Mouse (Mus musculus) CH12.LX (cell line): ENCODE results near the gene Gpr3. TPM values are rescaled to one million over a fixed set of nuclear protein-coding genes. Genes with fewer than 3 reads are reported as not detected.

ENCODE experiments used
- DNase-seq: peaks from one replicate; pipeline ENCODE4 v3.0.0-alpha.2; 2013; ENCODE audit errors: extremely low read depth
- H3K27ac ChIP-seq: 2 replicates; pipeline ENCODE4 v1.5.1; 2012; ENCODE audit warnings: low read depth, mild to moderate bottlenecking, control low read depth, moderate library complexity; ENCODE audit not compliant: insufficient read depth
- H3K27me3 ChIP-seq: replicated peaks from 2 replicates; pipeline ENCODE3; 2012; ENCODE audit warnings: inconsistent platforms
- H3K36me3 ChIP-seq, 2 experiments: replicated peaks in 1 of 2; 2 replicates each; pipeline versions ENCODE3 to v1.6.1; 2012; ENCODE audit warnings: inconsistent platforms in 1 of 2, low read length in 1 of 2, mild to moderate bottlenecking in 1 of 2, mixed read lengths in 1 of 2, moderate library complexity in 1 of 2; ENCODE audit not compliant: control insufficient read depth in 1 of 2, insufficient read depth in 1 of 2
- H3K4me1 ChIP-seq, 2 experiments: 2 replicates each; pipeline ENCODE4 v1.6.1; 2012; ENCODE audit warnings: inconsistent platforms in 1 of 2, moderate library complexity in 1 of 2; ENCODE audit not compliant: insufficient read depth in 2 of 2, control insufficient read depth in 1 of 2
- H3K4me2 ChIP-seq: 2 replicates; pipeline ENCODE4 v1.6.1; 2012; ENCODE audit warnings: low read depth, mild to moderate bottlenecking, control low read depth; ENCODE audit not compliant: poor library complexity, insufficient read depth, severe bottlenecking
- H3K4me3 ChIP-seq, 3 experiments: fragments of 150-350 bp in 1 of 3; sonication (generic) in 1 of 3; replicated peaks in 1 of 3; 2 replicates each; pipeline versions ENCODE3 to v1.5.1; 2011 to 2012; ENCODE audit warnings: low read depth in 2 of 3, low read length in 2 of 3, mild to moderate bottlenecking in 2 of 3, moderate library complexity in 2 of 3, control low read depth in 1 of 3, improper control_type of control experiment in 1 of 3, inconsistent platforms in 1 of 3, mixed read lengths in 1 of 3; ENCODE audit not compliant: poor library complexity in 1 of 3
- H3K79me2 ChIP-seq: replicated peaks from 2 replicates; pipeline ENCODE4 v1.6.1; 2012; ENCODE audit warnings: mild to moderate bottlenecking, moderate library complexity; ENCODE audit not compliant: control insufficient read depth, poor library complexity, insufficient read depth, severe bottlenecking; ENCODE audit errors: extremely low read depth
- H3K9ac ChIP-seq: 2 replicates; pipeline ENCODE4 v1.6.1; 2012; ENCODE audit warnings: low read depth, mild to moderate bottlenecking, control low read depth, moderate library complexity; ENCODE audit not compliant: insufficient read depth
- H3K9me3 ChIP-seq: replicated peaks from 2 replicates; pipeline ENCODE3; 2012; ENCODE audit warnings: low read length, inconsistent platforms, mixed read lengths
- BHLHE40 ChIP-seq: IDR thresholded peaks from 2 replicates; pipeline ENCODE4 v1.6.1; 2011; ENCODE audit warnings: mild to moderate bottlenecking, low read depth, low read length, improper control_type of control experiment
- CHD2 ChIP-seq: IDR thresholded peaks from 2 replicates; pipeline ENCODE4 v1.6.1; 2011; ENCODE audit warnings: low read length, improper control_type of control experiment
- CTCF ChIP-seq, 2 experiments: IDR thresholded peaks in 1 of 2; conservative IDR thresholded peaks in 1 of 2; 2 replicates each; pipeline ENCODE4 v1.5.1; 2011 to 2012; ENCODE audit warnings: low read depth in 2 of 2, low read length in 2 of 2, improper control_type of control experiment in 1 of 2, inconsistent platforms in 1 of 2, mild to moderate bottlenecking in 1 of 2, moderate library complexity in 1 of 2
- E2F4 ChIP-seq: IDR thresholded peaks from 2 replicates; pipeline ENCODE4 v1.6.1; 2011; ENCODE audit warnings: low read depth, low read length, improper control_type of control experiment; ENCODE audit not compliant: insufficient replicate concordance
- ELF1 ChIP-seq: IDR thresholded peaks from 2 replicates; pipeline ENCODE4 v1.6.1; 2014; ENCODE audit warnings: low read depth, mild to moderate bottlenecking, inconsistent platforms, low read length, improper control_type of control experiment
- EP300 ChIP-seq: IDR thresholded peaks from 2 replicates; pipeline ENCODE4 v1.6.1; 2011; ENCODE audit warnings: low read length, improper control_type of control experiment
- GABPA ChIP-seq: IDR thresholded peaks from 2 replicates; pipeline ENCODE4 v1.6.1; 2012; ENCODE audit warnings: low read depth, low read length, improper control_type of control experiment, inconsistent platforms; ENCODE audit not compliant: insufficient replicate concordance
- HCFC1 ChIP-seq: IDR thresholded peaks from 2 replicates; pipeline ENCODE4 v1.6.1; 2012; ENCODE audit warnings: low read depth, mild to moderate bottlenecking, inconsistent platforms, low read length, improper control_type of control experiment
- IRF4 ChIP-seq: IDR thresholded peaks from 2 replicates; pipeline ENCODE4 v1.6.1; 2014; ENCODE audit warnings: low read depth, mild to moderate bottlenecking, inconsistent platforms, low read length, improper control_type of control experiment
- JUN ChIP-seq: IDR thresholded peaks from 2 replicates; pipeline ENCODE4 v1.6.1; 2011; ENCODE audit warnings: low read depth, mild to moderate bottlenecking, low read length, improper control_type of control experiment, moderate library complexity; ENCODE audit not compliant: insufficient read depth
- JUND ChIP-seq: conservative IDR thresholded peaks from 2 replicates; pipeline ENCODE4 v1.6.1; 2011; ENCODE audit warnings: low read depth, low read length, improper control_type of control experiment
- KAT2A ChIP-seq: IDR thresholded peaks from 2 replicates; pipeline ENCODE4 v1.6.1; 2012; ENCODE audit warnings: low read length, improper control_type of control experiment, inconsistent platforms; ENCODE audit not compliant: insufficient replicate concordance
- MAFK ChIP-seq: IDR thresholded peaks from 2 replicates; pipeline ENCODE4 v1.6.1; 2011; ENCODE audit warnings: low read length, improper control_type of control experiment; ENCODE audit not compliant: insufficient replicate concordance
- MAX ChIP-seq: IDR thresholded peaks from 2 replicates; pipeline ENCODE4 v1.6.1; 2011; ENCODE audit warnings: low read length, improper control_type of control experiment
- MEF2A ChIP-seq: IDR thresholded peaks from 2 replicates; pipeline ENCODE4 v1.6.1; 2014; ENCODE audit warnings: low read depth, mild to moderate bottlenecking, inconsistent platforms, low read length, improper control_type of control experiment, borderline replicate concordance
- MXI1 ChIP-seq: IDR thresholded peaks from 2 replicates; pipeline ENCODE4 v1.6.1; 2011; ENCODE audit warnings: mild to moderate bottlenecking, low read depth, low read length, improper control_type of control experiment
- NELFE ChIP-seq: IDR thresholded peaks from 2 replicates; pipeline ENCODE4 v1.6.1; 2011; ENCODE audit warnings: low read depth, low read length, improper control_type of control experiment
- NRF1 ChIP-seq: IDR thresholded peaks from 2 replicates; pipeline ENCODE4 v1.6.1; 2014; ENCODE audit warnings: low read depth, mild to moderate bottlenecking, inconsistent platforms, low read length, improper control_type of control experiment, moderate library complexity
- PAX5 ChIP-seq: IDR thresholded peaks from 2 replicates; pipeline ENCODE4 v1.6.1; 2012; ENCODE audit warnings: low read length, inconsistent platforms, mixed read lengths
- RAD21 ChIP-seq: IDR thresholded peaks from 2 replicates; pipeline ENCODE4 v1.6.1; 2011; ENCODE audit warnings: low read depth, mild to moderate bottlenecking, low read length, improper control_type of control experiment, moderate library complexity
- SIN3A ChIP-seq: IDR thresholded peaks from 2 replicates; pipeline ENCODE4 v1.6.1; 2012; ENCODE audit warnings: low read length, improper control_type of control experiment, inconsistent platforms
- SMC3 ChIP-seq: IDR thresholded peaks from 2 replicates; pipeline ENCODE4 v1.6.1; 2011; ENCODE audit warnings: low read depth, low read length, improper control_type of control experiment
- TBP ChIP-seq: conservative IDR thresholded peaks from 2 replicates; pipeline ENCODE4 v1.6.1; 2011; ENCODE audit warnings: low read depth, low read length, improper control_type of control experiment
- UBTF ChIP-seq: IDR thresholded peaks from 2 replicates; pipeline ENCODE4 v1.6.1; 2012; ENCODE audit warnings: low read depth, mild to moderate bottlenecking, inconsistent platforms, low read length, improper control_type of control experiment, moderate library complexity
- USF1 ChIP-seq: IDR thresholded peaks from 2 replicates; pipeline ENCODE4 v1.6.1; 2014; ENCODE audit warnings: low read depth, mild to moderate bottlenecking, inconsistent platforms, low read length, improper control_type of control experiment
- USF2 ChIP-seq: conservative IDR thresholded peaks from 2 replicates; pipeline ENCODE4 v1.6.1; 2011; ENCODE audit warnings: low read depth, low read length, improper control_type of control experiment
- ZKSCAN1 ChIP-seq: IDR thresholded peaks from 2 replicates; pipeline ENCODE4 v1.6.1; 2012; ENCODE audit warnings: low read depth, inconsistent platforms, low read length, improper control_type of control experiment, borderline replicate concordance
- dilution Hi-C: fragments of 300-500 bp; cut with MboI; formaldehyde crosslinking; loops from 2 replicates; pipeline ENCODE4 v1.14.3; 2020; ENCODE audit warnings: low sequenced_read_pairs; ENCODE audit not compliant: extremely low pct_unique_long_range_greater_than_20kb, extremely low pct_ligation_motif_present
- in situ Hi-C: fragments of 300-500 bp; cut with MboI; formaldehyde crosslinking; loops from 3 replicates; pipeline ENCODE4 v1.14.3; 2019; ENCODE audit warnings: low sequenced_read_pairs, low pct_ligation_motif_present, low pct_unique_long_range_greater_than_20kb, mixed read lengths
- polyA plus RNA-seq: library from polyadenylated mRNA; unstranded; fragments of >175 nt; gene quantifications from 2 replicates; pipeline ENCODE4 v1.2.1, GENCODE M21; 2012; ENCODE audit warnings: low read depth; ENCODE audit not compliant: insufficient read length
- total RNA-seq, 2 experiments: library from RNA; depleted of rRNA; stranded (reverse); fragments of 300-350 nt in 1 of 2; fragments of >200 nt in 1 of 2; gene quantifications; 2 replicates each; pipeline ENCODE4 v1.2.3; 2012 to 2014

The Gpr3 gene
- total and polyA plus RNA-seq, 3 experiments, result 0.11 to 0.13 TPM; not detected in 1

GRCm38 (mm10) chr4:133212562-133213267, 379 bp upstream of the Gpr3 start:
- Histone ChIP-seq H3K9me3 (no peaks in the 10 kb centered on the region), H3K9ac (no peak overlapping the region; the same call in 1 of the 2 replicates), H3K4me3 (peak overlapping the region in 2 of 3 experiments; percentile 49 to 57), H3K27me3 (peaks cover 50% of the 10 kb centered on the region), H3K79me2 (no peaks in the 10 kb centered on the region), H3K36me3 (no peaks in the 10 kb centered on the region), H3K4me1 (peaks cover 11 to 19% of the 10 kb centered on the region in 2 experiments), H3K27ac (no peak overlapping the region), H3K4me2 (peak overlapping the region; percentile 62)
- in situ Hi-C loops, result loop anchor here (5.0 kb wide), 1 partner anchor 90 kb away; no protein-coding TSS in a partner anchor
- no peak for TF ChIP-seq E2F4
- TF ChIP-seq NELFE, result no peak
- TF ChIP-seq HCFC1, result no peak
- TF ChIP-seq JUN, result no peak
- TF ChIP-seq ELF1, result no peak
- TF ChIP-seq USF2, result no peak
- TF ChIP-seq TBP, result no peak
- no peak for TF ChIP-seq ZKSCAN1
- TF ChIP-seq MEF2A, result no peak
- TF ChIP-seq PAX5, result no peak
- no peak for TF ChIP-seq EP300
- TF ChIP-seq SMC3, result peak; percentile 34
- TF ChIP-seq NRF1, result peak; percentile 66
- no peak for TF ChIP-seq RAD21
- no peak; the same call in 1 of the 2 replicates for TF ChIP-seq MXI1
- peak; percentile 30 for TF ChIP-seq SIN3A
- no peak for TF ChIP-seq GABPA
- TF ChIP-seq USF1, result no peak
- TF ChIP-seq UBTF, result no peak
- TF ChIP-seq CTCF (conservative IDR thresholded peaks at IDR 0.05 in 1 of 2, IDR thresholded peaks at IDR 0.05 in 1 of 2; ENCODE audit: low read depth in 2 of 2, low read length in 2 of 2), result peak in 1 of 2 experiments; percentile 56; a peak in 2 of 4 replicates
- TF ChIP-seq BHLHE40, result peak; percentile 75
- TF ChIP-seq MAX, result no peak
- no peak for TF ChIP-seq KAT2A
- no peak for TF ChIP-seq CHD2
- no peak for TF ChIP-seq JUND
- no peak for TF ChIP-seq IRF4
- TF ChIP-seq MAFK, result no peak
- DNase-seq, result peak; percentile 63
- dilution Hi-C loops, result no loop called here
